Mouse (Mus musculus) CH12.LX (cell line): ENCODE results near the gene Eif5.

Experiments used
- CHD2 ChIP-seq: IDR thresholded peaks from 2 replicates; pipeline ENCODE4 v1.6.1; 2011; ENCODE audit warnings: low read length, improper control_type of control experiment
- CTCF ChIP-seq, 2 experiments: IDR thresholded peaks in 1 of 2; conservative IDR thresholded peaks in 1 of 2; 2 replicates each; pipeline ENCODE4 v1.5.1; 2011 to 2012; ENCODE audit warnings: low read depth in 2 of 2, low read length in 2 of 2, improper control_type of control experiment in 1 of 2, inconsistent platforms in 1 of 2, mild to moderate bottlenecking in 1 of 2, moderate library complexity in 1 of 2
- E2F4 ChIP-seq: IDR thresholded peaks from 2 replicates; pipeline ENCODE4 v1.6.1; 2011; ENCODE audit warnings: low read depth, low read length, improper control_type of control experiment; ENCODE audit not compliant: insufficient replicate concordance
- ETS1 ChIP-seq: conservative IDR thresholded peaks from 2 replicates; pipeline ENCODE4 v1.6.1; 2012; ENCODE audit warnings: low read depth, mild to moderate bottlenecking, inconsistent platforms, low read length, improper control_type of control experiment, moderate library complexity
- GABPA ChIP-seq: IDR thresholded peaks from 2 replicates; pipeline ENCODE4 v1.6.1; 2012; ENCODE audit warnings: low read depth, low read length, improper control_type of control experiment, inconsistent platforms; ENCODE audit not compliant: insufficient replicate concordance
- HCFC1 ChIP-seq: IDR thresholded peaks from 2 replicates; pipeline ENCODE4 v1.6.1; 2012; ENCODE audit warnings: low read depth, mild to moderate bottlenecking, inconsistent platforms, low read length, improper control_type of control experiment
- JUN ChIP-seq: IDR thresholded peaks from 2 replicates; pipeline ENCODE4 v1.6.1; 2011; ENCODE audit warnings: low read depth, mild to moderate bottlenecking, low read length, improper control_type of control experiment, moderate library complexity; ENCODE audit not compliant: insufficient read depth
- MYC ChIP-seq: IDR thresholded peaks from 2 replicates; pipeline ENCODE4 v1.6.1; 2011; ENCODE audit warnings: low read depth, mild to moderate bottlenecking, improper control_type of control experiment, low read length
- NELFE ChIP-seq: IDR thresholded peaks from 2 replicates; pipeline ENCODE4 v1.6.1; 2011; ENCODE audit warnings: low read depth, low read length, improper control_type of control experiment
- POLR2A ChIP-seq: IDR thresholded peaks from 2 replicates; pipeline ENCODE4 v1.6.1; 2011; ENCODE audit warnings: low read depth, mild to moderate bottlenecking, improper control_type of control experiment, low read length
- SIN3A ChIP-seq: IDR thresholded peaks from 2 replicates; pipeline ENCODE4 v1.6.1; 2012; ENCODE audit warnings: low read length, improper control_type of control experiment, inconsistent platforms
- SMC3 ChIP-seq: IDR thresholded peaks from 2 replicates; pipeline ENCODE4 v1.6.1; 2011; ENCODE audit warnings: low read depth, low read length, improper control_type of control experiment
- USF2 ChIP-seq: conservative IDR thresholded peaks from 2 replicates; pipeline ENCODE4 v1.6.1; 2011; ENCODE audit warnings: low read depth, low read length, improper control_type of control experiment
- ZMIZ1 ChIP-seq: IDR thresholded peaks from 2 replicates; pipeline ENCODE4 v1.6.1; 2012; ENCODE audit warnings: low read depth, mild to moderate bottlenecking, inconsistent platforms, low read length, improper control_type of control experiment

DNA sequence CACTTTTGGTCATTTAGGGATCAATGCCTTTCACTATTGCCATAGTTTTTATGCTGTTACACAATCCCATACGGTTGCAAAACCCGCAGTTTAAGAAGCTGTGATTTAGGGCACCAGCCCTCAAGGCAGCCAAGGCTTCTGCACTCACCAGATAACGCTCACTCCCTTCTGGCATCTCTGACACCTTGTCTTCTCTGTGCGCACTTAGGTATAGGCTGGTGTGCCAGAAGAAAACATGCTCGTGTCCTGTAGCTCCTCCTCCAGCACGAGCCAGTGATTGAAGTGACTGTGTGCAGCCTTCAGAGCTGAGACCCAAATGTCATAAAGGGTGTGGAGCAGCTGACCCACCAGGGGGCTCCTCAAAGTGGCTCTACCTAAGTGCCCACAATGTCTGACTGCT lies 2.5 kb upstream of the Eif5 start:
- TF ChIP-seq POLR2A: no peak
- TF ChIP-seq CTCF (conservative IDR thresholded peaks at IDR 0.05 in 1 of 2, IDR thresholded peaks at IDR 0.05 in 1 of 2; ENCODE audit: low read depth in 2 of 2, low read length in 2 of 2): peak in 1 of 2 experiments; percentile 46; a peak in 2 of 4 replicates
- no peak for TF ChIP-seq JUN
- no peak for TF ChIP-seq SMC3
- no peak for TF ChIP-seq MYC
- no peak for TF ChIP-seq ETS1
- no peak for TF ChIP-seq HCFC1
- TF ChIP-seq E2F4: no peak
- no peak for TF ChIP-seq USF2
- TF ChIP-seq GABPA: no peak
- no peak for TF ChIP-seq CHD2
- no peak for TF ChIP-seq SIN3A
- TF ChIP-seq ZMIZ1: no peak
- no peak for TF ChIP-seq NELFE
